Mouse (Mus musculus) embryonic facial prominence, embryonic 10.5 days (tissue): ENCODE measurements at regions not wholly inside any gene's neighbourhood (a gene's known extent, or its start where the extent isn't known, plus 50 kb on each side); places are given as distances from the start of the nearest gene placed in this dataset.

Source experiments
- DNase-seq: peaks from one replicate; pipeline ENCODE4 v3.0.0-alpha.2; 2017; ENCODE audit warnings: low spot score
- H3K27ac ChIP-seq: fragments of 300-500 bp; sonication (generic); replicated peaks from 2 replicates; pipeline ENCODE4 v1.5.1; 2016; ENCODE audit warnings: mild to moderate bottlenecking
- H3K27me3 ChIP-seq: fragments of 300-500 bp; sonication (generic); replicated peaks from 2 replicates; pipeline ENCODE4 v1.6.1; 2016; ENCODE audit warnings: low read depth, mild to moderate bottlenecking; ENCODE audit not compliant: poor library complexity, severe bottlenecking
- H3K36me3 ChIP-seq: fragments of 300-500 bp; sonication (generic); replicated peaks from 2 replicates; pipeline ENCODE4 v1.6.1; 2016; ENCODE audit warnings: mild to moderate bottlenecking, moderate library complexity
- H3K4me1 ChIP-seq: fragments of 300-500 bp; sonication (generic); 2 replicates; pipeline ENCODE4 v1.6.1; 2016
- H3K4me3 ChIP-seq: fragments of 300-500 bp; sonication (generic); 2 replicates; pipeline ENCODE4 v1.5.1; 2016; ENCODE audit warnings: mild to moderate bottlenecking, moderate library complexity
- H3K9me3 ChIP-seq: fragments of 300-500 bp; sonication (generic); 2 replicates; pipeline ENCODE4 v1.6.1; 2016; ENCODE audit warnings: mild to moderate bottlenecking
- WGBS: fragments of 180-500 bp; shearing (Covaris S2); methylation state at CpG from one replicate; pipeline ENCODE4 v1.1.7; 2016; 5-methylcytosine and 5-hydroxymethylcytosine counted together

- peaks cover 80% of the 10 kb centered on the region for H3K27me3 ChIP-seq
- peaks cover 13% of the 10 kb centered on the region for H3K4me1 ChIP-seq
- no peak for DNase-seq
- no peaks in the 10 kb centered on the region for H3K36me3 ChIP-seq
- 86% methylated on average over 1 of the region's 1 CpGs for WGBS
- no peak overlapping the region for H3K27ac ChIP-seq
- no peak overlapping the region for H3K4me3 ChIP-seq
- H3K9me3 ChIP-seq, result no peaks in the 10 kb centered on the region
Measured at GRCm38 (mm10) chr16:30137812-30138211, 73.6 kb downstream of the Hes1 start.

GRCm38 (mm10) chr16:30144818-30145464, 80.8 kb downstream of the Hes1 start:
- Histone ChIP-seq H3K36me3 (no peaks in the 10 kb centered on the region), H3K4me1 (peaks cover 23% of the 10 kb centered on the region), H3K4me3 (peak overlapping the region; percentile 39), H3K27ac (peak overlapping the region; percentile 66), H3K27me3 (peaks cover 72% of the 10 kb centered on the region), H3K9me3 (no peaks in the 10 kb centered on the region)
- no peak for DNase-seq
- WGBS, result 18% methylated on average over 13 of the region's 13 CpGs

DNA sequence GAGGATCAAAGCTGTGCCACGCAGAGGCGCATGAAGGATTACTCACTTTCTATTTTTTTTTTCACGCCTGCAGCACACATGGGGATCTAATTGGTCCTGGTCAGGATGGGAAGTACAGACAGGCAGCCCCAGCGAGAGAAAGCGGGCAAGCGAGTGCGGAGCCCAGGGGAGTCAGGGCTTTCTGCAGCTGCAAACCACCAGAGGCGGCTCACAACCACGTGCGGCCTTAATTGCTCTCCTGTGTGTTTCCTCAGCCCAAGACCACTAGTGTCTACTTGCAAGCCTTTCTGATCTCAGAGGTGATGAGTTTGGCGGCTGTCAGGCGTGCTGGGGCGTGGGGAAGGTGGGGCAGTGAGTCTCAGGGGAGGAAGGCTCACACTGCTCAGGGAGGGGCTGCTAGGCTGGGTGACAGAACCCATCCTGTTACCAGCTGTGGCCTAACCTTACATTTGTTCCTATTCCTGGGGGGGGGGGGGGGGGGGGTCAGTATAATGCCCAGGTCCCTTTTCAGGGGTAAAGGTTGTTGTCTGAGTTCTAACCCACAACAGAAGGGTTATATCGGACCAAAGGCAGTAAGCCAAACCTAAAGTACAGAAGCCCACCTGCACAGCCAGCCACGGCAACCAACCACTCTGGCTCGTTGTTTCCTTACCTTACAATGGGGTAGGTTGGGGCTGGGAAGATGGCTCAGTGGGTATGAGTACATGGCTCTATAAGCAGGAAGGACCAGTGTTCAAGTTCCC, 81.5 kb downstream of the Hes1 start:
- WGBS, result 10% methylated on average over 16 of the region's 16 CpGs
- Histone ChIP-seq H3K36me3 (no peaks in the 10 kb centered on the region), H3K4me1 (peaks cover 23% of the 10 kb centered on the region), H3K4me3 (peak overlapping the region; percentile 39), H3K27me3 (peaks cover 77% of the 10 kb centered on the region), H3K9me3 (no peaks in the 10 kb centered on the region), H3K27ac (peak overlapping the region; percentile 66)
- DNase-seq, result peak; percentile 76

- H3K36me3 ChIP-seq, result no peaks in the 10 kb centered on the region
- peak overlapping the region; percentile 66; the same call in 1 of the 2 replicates for H3K27ac ChIP-seq
- DNase-seq, result no peak
- peaks cover 77% of the 10 kb centered on the region for H3K27me3 ChIP-seq
- H3K9me3 ChIP-seq, result no peaks in the 10 kb centered on the region
- no peak overlapping the region for H3K4me3 ChIP-seq
- 70% methylated on average over 1 of the region's 1 CpGs for WGBS
- peaks cover 23% of the 10 kb centered on the region for H3K4me1 ChIP-seq
Measured at GRCm38 (mm10) chr16:30146208-30146525, 82.0 kb downstream of the Hes1 start.

GRCm38 (mm10) chr16:30147296-30147695, 83.1 kb downstream of the Hes1 start:
- H3K27ac ChIP-seq, result no peak overlapping the region
- no peak overlapping the region for H3K4me3 ChIP-seq
- no peak for DNase-seq
- WGBS, result 81% methylated on average over 4 of the region's 4 CpGs
- H3K36me3 ChIP-seq, result no peaks in the 10 kb centered on the region
- H3K27me3 ChIP-seq, result peaks cover 69% of the 10 kb centered on the region
- peaks cover 23% of the 10 kb centered on the region for H3K4me1 ChIP-seq
- H3K9me3 ChIP-seq, result no peaks in the 10 kb centered on the region

- WGBS, result 89% methylated on average over 3 of the region's 3 CpGs
- Histone ChIP-seq H3K27me3 (peaks cover 51% of the 10 kb centered on the region), H3K27ac (no peak overlapping the region), H3K4me3 (no peak overlapping the region), H3K4me1 (peaks cover 27% of the 10 kb centered on the region), H3K36me3 (no peaks in the 10 kb centered on the region), H3K9me3 (no peaks in the 10 kb centered on the region)
- DNase-seq, result no peak
Measured at GRCm38 (mm10) chr16:30151104-30151503, 86.9 kb downstream of the Hes1 start.

DNA sequence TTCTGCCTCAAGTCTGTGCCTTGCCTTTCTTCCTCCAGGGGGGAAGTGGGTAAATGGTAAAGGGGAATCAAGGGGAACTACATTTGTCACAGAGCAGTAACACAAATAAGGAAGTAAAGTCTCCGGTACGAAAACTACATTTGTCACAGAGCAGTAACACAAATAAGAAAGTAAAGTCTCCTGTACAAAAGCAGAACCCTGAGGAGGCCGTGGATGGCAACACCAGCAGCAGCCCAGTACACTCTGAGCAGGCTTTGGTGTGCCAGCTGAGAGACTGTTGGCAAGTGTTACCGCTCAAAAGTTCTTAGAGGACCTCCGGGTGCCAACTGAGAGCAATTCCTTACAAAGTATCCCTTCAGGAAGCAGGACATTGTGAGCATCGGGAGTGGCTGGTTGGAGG, 90.9 kb downstream of the Hes1 start:
- H3K4me3 ChIP-seq, result peak overlapping the region; percentile 31
- WGBS, result 21% methylated on average over 6 of the region's 6 CpGs
- peaks cover 29% of the 10 kb centered on the region for H3K27me3 ChIP-seq
- no peaks in the 10 kb centered on the region for H3K36me3 ChIP-seq
- no peak for DNase-seq
- H3K4me1 ChIP-seq, result peaks cover 37% of the 10 kb centered on the region
- H3K27ac ChIP-seq, result peak overlapping the region; percentile 77
- peaks cover 4% of the 10 kb centered on the region; the same call in 1 of the 2 replicates for H3K9me3 ChIP-seq

DNA sequence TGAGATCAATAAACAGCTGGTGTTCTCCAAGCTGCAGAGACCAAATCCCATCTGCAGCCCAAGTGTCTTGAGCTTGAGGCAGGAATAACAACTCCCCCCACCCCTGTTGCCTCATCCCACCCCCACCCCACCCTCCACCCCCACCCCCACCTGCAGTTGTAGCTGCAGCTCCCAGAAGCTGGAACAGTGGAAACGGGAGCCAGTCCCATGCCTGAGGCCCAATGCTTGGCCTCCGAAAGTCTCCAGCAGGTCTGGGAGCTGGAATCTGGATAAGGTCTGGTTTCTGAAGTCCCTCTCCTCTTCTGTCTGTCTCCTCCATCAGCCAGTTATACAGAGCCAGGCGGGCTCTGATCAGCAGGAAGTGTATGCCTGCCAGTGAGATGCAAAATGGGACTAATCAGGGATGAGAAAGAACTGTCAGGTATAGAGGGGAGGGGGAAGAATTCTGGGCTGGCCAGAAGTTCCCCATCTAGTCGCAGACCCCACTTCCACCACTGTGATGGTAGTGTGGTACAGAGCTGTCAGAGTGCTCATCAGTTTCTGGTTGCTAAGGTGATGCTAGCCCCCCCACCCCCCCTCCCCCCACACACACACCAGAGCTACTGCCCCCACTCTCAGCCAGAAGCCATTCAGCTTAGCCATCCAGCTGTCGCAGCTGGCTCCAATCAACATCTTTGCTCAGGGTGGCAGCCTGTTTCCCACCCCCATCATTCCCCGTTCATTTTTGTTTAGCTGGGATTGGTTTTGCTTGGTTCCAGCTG, 91.5 kb downstream of the Hes1 start:
- peaks cover 23% of the 10 kb centered on the region for H3K27me3 ChIP-seq
- H3K9me3 ChIP-seq, result peaks cover 4% of the 10 kb centered on the region; the same call in 1 of the 2 replicates
- WGBS, result 8% methylated on average over 6 of the region's 6 CpGs
- peak; percentile 82 for DNase-seq
- H3K27ac ChIP-seq, result peak overlapping the region; percentile 77
- H3K36me3 ChIP-seq, result no peaks in the 10 kb centered on the region
- H3K4me1 ChIP-seq, result peaks cover 43% of the 10 kb centered on the region
- H3K4me3 ChIP-seq, result peak overlapping the region; percentile 35

DNA sequence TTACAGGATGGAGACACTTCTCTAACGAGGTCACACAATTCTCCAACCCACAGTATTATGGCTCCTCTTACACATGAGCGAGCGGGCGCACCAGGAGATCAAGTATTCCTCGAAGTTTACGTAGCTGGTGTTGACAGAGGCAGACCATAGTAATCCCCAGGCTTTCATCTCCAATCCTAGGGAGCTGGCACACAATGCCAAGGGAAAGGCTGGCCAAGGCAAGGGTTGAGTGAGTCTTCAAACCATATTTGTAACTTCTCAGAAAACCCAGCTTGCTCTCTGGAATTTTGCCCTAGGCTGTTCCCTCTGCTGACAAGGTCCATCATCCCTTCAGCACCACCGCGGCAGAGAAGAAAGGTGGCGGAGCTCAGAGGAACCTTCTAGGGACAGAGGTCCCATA, 94.0 kb downstream of the Hes1 start:
- peaks cover 52% of the 10 kb centered on the region for H3K4me1 ChIP-seq
- no peak for DNase-seq
- WGBS, result 91% methylated on average over 9 of the region's 9 CpGs
- H3K9me3 ChIP-seq, result peaks cover 4% of the 10 kb centered on the region; the same call in 1 of the 2 replicates
- H3K4me3 ChIP-seq, result no peak overlapping the region
- no peak overlapping the region for H3K27ac ChIP-seq
- no peaks in the 10 kb centered on the region for H3K36me3 ChIP-seq
- H3K27me3 ChIP-seq, result peaks cover 15% of the 10 kb centered on the region

DNA sequence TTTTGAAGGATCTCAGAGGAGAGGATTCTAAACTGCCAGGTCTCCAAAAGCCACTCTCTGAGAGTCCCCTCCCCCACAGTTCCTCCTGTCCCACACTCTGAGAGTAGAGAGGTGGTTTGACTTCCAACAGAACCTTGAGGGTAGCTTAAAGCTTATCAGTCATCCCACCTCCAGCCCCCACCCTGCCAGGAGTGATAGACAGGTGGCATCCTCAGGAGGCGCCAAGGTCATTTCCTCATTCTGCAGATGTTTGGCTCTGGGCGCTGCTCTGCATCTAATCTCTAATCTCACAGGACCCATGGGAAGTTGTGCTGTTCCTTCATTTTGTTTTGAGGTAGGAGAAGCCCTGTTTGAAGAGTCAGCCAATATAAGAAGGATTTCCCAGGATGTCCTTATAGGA, 96.2 kb downstream of the Hes1 start:
- H3K27me3 ChIP-seq, result no peaks in the 10 kb centered on the region
- no peaks in the 10 kb centered on the region for H3K36me3 ChIP-seq
- 47% methylated on average over 2 of the region's 2 CpGs for WGBS
- no peak for DNase-seq
- peaks cover 38% of the 10 kb centered on the region for H3K4me1 ChIP-seq
- no peak overlapping the region for H3K27ac ChIP-seq
- H3K4me3 ChIP-seq, result no peak overlapping the region
- peaks cover 4% of the 10 kb centered on the region; the same call in 1 of the 2 replicates for H3K9me3 ChIP-seq

DNA sequence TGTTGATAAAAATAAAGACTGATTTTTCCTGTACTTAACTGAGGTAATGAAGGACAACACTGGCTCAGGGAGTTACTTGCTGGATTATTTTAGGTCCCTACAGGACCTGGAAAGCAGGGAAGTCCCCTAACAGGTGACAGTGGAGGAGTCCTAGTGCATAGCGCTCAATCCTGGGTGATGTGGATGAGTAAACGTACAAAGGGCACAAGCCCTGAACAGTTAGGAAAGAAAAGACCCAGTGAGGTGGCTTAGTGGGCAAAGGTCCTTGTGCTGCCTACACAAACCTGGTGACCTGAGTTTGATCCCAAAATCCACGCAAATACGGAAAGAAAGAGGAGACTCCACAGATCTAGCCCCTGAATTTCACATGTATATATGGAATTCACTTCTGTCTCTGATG, 99.1 kb downstream of the Hes1 start:
- Histone ChIP-seq H3K4me1 (peaks cover 16% of the 10 kb centered on the region), H3K27me3 (no peaks in the 10 kb centered on the region), H3K4me3 (no peak overlapping the region), H3K36me3 (no peaks in the 10 kb centered on the region), H3K9me3 (peaks cover 2% of the 10 kb centered on the region; the same call in 1 of the 2 replicates), H3K27ac (no peak overlapping the region)
- no peak for DNase-seq
- WGBS, result 88% methylated on average over 4 of the region's 4 CpGs

GRCm38 (mm10) chr16:30165667-30166180, 101.5 kb downstream of the Hes1 start:
- no peak for DNase-seq
- H3K36me3 ChIP-seq, result no peaks in the 10 kb centered on the region
- no peak overlapping the region for H3K4me3 ChIP-seq
- WGBS, result 82% methylated on average over 3 of the region's 3 CpGs
- H3K27me3 ChIP-seq, result peaks cover 8% of the 10 kb centered on the region
- H3K9me3 ChIP-seq, result no peaks in the 10 kb centered on the region
- no peak overlapping the region for H3K27ac ChIP-seq
- H3K4me1 ChIP-seq, result peaks cover 11% of the 10 kb centered on the region
